Mouse (Mus musculus): ENCODE results near the gene Tas2r138.

GRCm38 (mm10) chr6:40569187-40569586 is 43.9 kb downstream of the Tas2r138 start, which contains the start of gene Olfr460:
- TF ChIP-seq CTCF (IDR thresholded peaks at IDR 0.05; ENCODE audit: extremely low read depth, insufficient read depth, low read length) (no peak), POLR2A (IDR thresholded peaks at IDR 0.05; ENCODE audit: extremely low read depth, insufficient read depth, low read length) (no peak)
